Mouse (Mus musculus): ENCODE measurements around the gene Arhgap27. TPM values are rescaled to one million over a fixed set of nuclear protein-coding genes. Genes with fewer than 3 reads are reported as not detected.
A peak's percentile ranks its signal among the peaks of the same experiment; 100 is the strongest.

Gene Arhgap27
- polyA plus RNA-seq, 1 experiment = 8.5 TPM

- Histone ChIP-seq H3K27ac (ENCODE audit: insufficient read depth, low read length) (no peak overlapping the region), H3K4me1 (ENCODE audit: control insufficient read depth, insufficient read depth, low read length) (peaks cover 2% of the 10 kb centered on the region), H3K4me3 (ENCODE audit: low read depth, low read length) (peak overlapping the region; percentile 68), H3K9ac (ENCODE audit: low read depth, poor library complexity, severe bottlenecking) (peak overlapping the region; percentile 87), H3K9me3 (replicated peaks; ENCODE audit: control insufficient read depth, insufficient read depth, low read length, poor library complexity, severe bottlenecking) (no peaks in the 10 kb centered on the region), H3K36me3 (ENCODE audit: control insufficient read depth, insufficient read depth, low read length, poor library complexity, severe bottlenecking) (peaks cover 3% of the 10 kb centered on the region), H3K27me3 (ENCODE audit: control insufficient read depth, insufficient read depth, low read length, poor library complexity, severe bottlenecking) (no peaks in the 10 kb centered on the region)
- TF ChIP-seq POLR2A (IDR thresholded peaks at IDR 0.05; ENCODE audit: insufficient read depth, low read length) (no peak), CTCF (IDR thresholded peaks at IDR 0.05; ENCODE audit: low read depth, low read length) (no peak), EP300 (IDR thresholded peaks at IDR 0.05; ENCODE audit: insufficient read depth, low read depth, low read length) (no peak)
Measured at GRCm38 (mm10) chr11:103361396-103362053, 2.0 kb downstream of the Arhgap27 start.

GRCm38 (mm10) chr11:103360661-103361081, 2.8 kb downstream of the Arhgap27 start:
- Histone ChIP-seq H3K27me3 (ENCODE audit: control insufficient read depth, insufficient read depth, low read length, poor library complexity, severe bottlenecking) (no peaks in the 10 kb centered on the region), H3K9me3 (replicated peaks; ENCODE audit: control insufficient read depth, insufficient read depth, low read length, poor library complexity, severe bottlenecking) (no peaks in the 10 kb centered on the region), H3K4me1 (ENCODE audit: control insufficient read depth, insufficient read depth, low read length) (peaks cover 4% of the 10 kb centered on the region), H3K9ac (ENCODE audit: low read depth, poor library complexity, severe bottlenecking) (peak overlapping the region; percentile 87), H3K27ac (ENCODE audit: insufficient read depth, low read length) (no peak overlapping the region), H3K36me3 (ENCODE audit: control insufficient read depth, insufficient read depth, low read length, poor library complexity, severe bottlenecking) (no peaks in the 10 kb centered on the region), H3K4me3 (ENCODE audit: low read depth, low read length) (peak overlapping the region; percentile 61)
- TF ChIP-seq EP300 (IDR thresholded peaks at IDR 0.05; ENCODE audit: insufficient read depth, low read depth, low read length) (no peak), POLR2A (IDR thresholded peaks at IDR 0.05; ENCODE audit: insufficient read depth, low read length) (no peak), CTCF (IDR thresholded peaks at IDR 0.05; ENCODE audit: low read depth, low read length) (no peak)

- Histone ChIP-seq H3K4me1 (ENCODE audit: control insufficient read depth, insufficient read depth, low read length) (peaks cover 4% of the 10 kb centered on the region), H3K27me3 (ENCODE audit: control insufficient read depth, insufficient read depth, low read length, poor library complexity, severe bottlenecking) (no peaks in the 10 kb centered on the region), H3K36me3 (ENCODE audit: control insufficient read depth, insufficient read depth, low read length, poor library complexity, severe bottlenecking) (no peaks in the 10 kb centered on the region), H3K4me3 (ENCODE audit: low read depth, low read length) (peak overlapping the region; percentile 61), H3K27ac (ENCODE audit: insufficient read depth, low read length) (no peak overlapping the region), H3K9me3 (replicated peaks; ENCODE audit: control insufficient read depth, insufficient read depth, low read length, poor library complexity, severe bottlenecking) (no peaks in the 10 kb centered on the region), H3K9ac (ENCODE audit: low read depth, poor library complexity, severe bottlenecking) (peak overlapping the region; percentile 87)
- TF ChIP-seq EP300 (IDR thresholded peaks at IDR 0.05; ENCODE audit: insufficient read depth, low read depth, low read length) (no peak), POLR2A (IDR thresholded peaks at IDR 0.05; ENCODE audit: insufficient read depth, low read length) (no peak), CTCF (IDR thresholded peaks at IDR 0.05; ENCODE audit: low read depth, low read length) (peak; percentile 64)
Measured at GRCm38 (mm10) chr11:103359841-103360641, 3.5 kb downstream of the Arhgap27 start.

- Histone ChIP-seq H3K27ac (ENCODE audit: insufficient read depth, low read length) (no peak overlapping the region), H3K27me3 (ENCODE audit: control insufficient read depth, insufficient read depth, low read length, poor library complexity, severe bottlenecking) (no peaks in the 10 kb centered on the region), H3K9ac (ENCODE audit: low read depth, poor library complexity, severe bottlenecking) (peak overlapping the region; percentile 45; the same call in 1 of the 2 replicates), H3K4me3 (ENCODE audit: low read depth, low read length) (peak overlapping the region; percentile 64), H3K4me1 (ENCODE audit: control insufficient read depth, insufficient read depth, low read length) (peaks cover 2% of the 10 kb centered on the region), H3K9me3 (replicated peaks; ENCODE audit: control insufficient read depth, insufficient read depth, low read length, poor library complexity, severe bottlenecking) (no peaks in the 10 kb centered on the region), H3K36me3 (ENCODE audit: control insufficient read depth, insufficient read depth, low read length, poor library complexity, severe bottlenecking) (no peaks in the 10 kb centered on the region)
- TF ChIP-seq CTCF (IDR thresholded peaks at IDR 0.05; ENCODE audit: low read depth, low read length) (peak; percentile 94), EP300 (IDR thresholded peaks at IDR 0.05; ENCODE audit: insufficient read depth, low read depth, low read length) (0 out of 2 replicates have a peak, but pooled peaks have one; percentile 33), POLR2A (IDR thresholded peaks at IDR 0.05; ENCODE audit: insufficient read depth, low read length) (no peak)
Measured at GRCm38 (mm10) chr11:103359122-103359521, 4.4 kb downstream of the Arhgap27 start.

GRCm38 (mm10) chr11:103358316-103358715, 5.2 kb downstream of the Arhgap27 start:
- H3K4me3 ChIP-seq (ENCODE audit: low read depth, low read length) = no peak overlapping the region
- TF ChIP-seq CTCF (IDR thresholded peaks at IDR 0.05; ENCODE audit: low read depth, low read length) (no peak), EP300 (IDR thresholded peaks at IDR 0.05; ENCODE audit: insufficient read depth, low read depth, low read length) (no peak), POLR2A (IDR thresholded peaks at IDR 0.05; ENCODE audit: insufficient read depth, low read length) (no peak)
- H3K4me1 ChIP-seq (ENCODE audit: control insufficient read depth, insufficient read depth, low read length) = peaks cover 2% of the 10 kb centered on the region
- H3K9me3 ChIP-seq (replicated peaks; ENCODE audit: control insufficient read depth, insufficient read depth, low read length, poor library complexity, severe bottlenecking) = no peaks in the 10 kb centered on the region
- no peaks in the 10 kb centered on the region for H3K36me3 ChIP-seq (ENCODE audit: control insufficient read depth, insufficient read depth, low read length, poor library complexity, severe bottlenecking)
- H3K27ac ChIP-seq (ENCODE audit: insufficient read depth, low read length) = no peak overlapping the region
- H3K9ac ChIP-seq (ENCODE audit: low read depth, poor library complexity, severe bottlenecking) = no peak overlapping the region; the same call in 1 of the 2 replicates
- no peaks in the 10 kb centered on the region for H3K27me3 ChIP-seq (ENCODE audit: control insufficient read depth, insufficient read depth, low read length, poor library complexity, severe bottlenecking)
